Mouse (Mus musculus) liver (tissue): ENCODE data around the gene Erc2.

Experiments
- DNase-seq: peaks from one replicate; pipeline ENCODE4 v3.0.0-alpha.2; 2020; ENCODE audit warnings: mixed read lengths

Erc2 gene

GRCm38 (mm10) chr14:28511029-28511651 lies 888.9 kb downstream of the Erc2 start:
- no peak for DNase-seq

GRCm38 (mm10) chr14:28512805-28513590 lies 890.8 kb downstream of the Erc2 start:
- DNase-seq = no peak

- no peak for DNase-seq
Measured at GRCm38 (mm10) chr14:28514171-28514570, 891.9 kb downstream of the Erc2 start.

GRCm38 (mm10) chr14:28515331-28515730 lies 893.1 kb downstream of the Erc2 start:
- no peak for DNase-seq

- no peak for DNase-seq
Measured at GRCm38 (mm10) chr14:28517631-28518560, 895.7 kb downstream of the Erc2 start.

GRCm38 (mm10) chr14:28521106-28521505 lies 898.9 kb downstream of the Erc2 start:
- DNase-seq = no peak

- no peak for DNase-seq
Measured at GRCm38 (mm10) chr14:28522611-28523010, 900.4 kb downstream of the Erc2 start.

GRCm38 (mm10) chr14:28525566-28525965 lies 903.3 kb downstream of the Erc2 start:
- no peak for DNase-seq
